Mouse (Mus musculus) gastrocnemius, postnatal 25 days (tissue): ENCODE results near the gene Bicra. TPM values are rescaled to one million over a fixed set of nuclear protein-coding genes. Genes with fewer than 3 reads are reported as not detected.

Source experiments
- DNase-seq: peaks from one replicate; pipeline ENCODE4 v3.0.0; 2022
- total RNA-seq, 2 experiments: library from RNA; stranded (reverse); gene quantifications; 1 replicate in 1 of 2; 2 replicates in 1 of 2; pipeline ENCODE4 v1.2.3; 2021

Bicra gene
- total RNA-seq, 2 experiments from 2014 or later: 5.1 to 6.1 TPM

- peak; percentile 65 for DNase-seq
These were observed 33.1 kb downstream of the Bicra start for GRCm38 (mm10) chr7:16014521-16015175.

GRCm38 (mm10) chr7:16013722-16014275 is 33.9 kb downstream of the Bicra start:
- no peak for DNase-seq

GRCm38 (mm10) chr7:16012576-16013263 is 35.0 kb downstream of the Bicra start:
- no peak for DNase-seq

GRCm38 (mm10) chr7:16011418-16012085 is 36.2 kb downstream of the Bicra start:
- no peak for DNase-seq

- DNase-seq: no peak
These were observed 37.1 kb downstream of the Bicra start for GRCm38 (mm10) chr7:16010649-16011048.

- no peak for DNase-seq
These were observed 38.1 kb downstream of the Bicra start for GRCm38 (mm10) chr7:16009636-16010035.

- DNase-seq: no peak
These were observed 42.7 kb downstream of the Bicra start for GRCm38 (mm10) chr7:16005020-16005419.

GRCm38 (mm10) chr7:16004177-16004856 is 43.4 kb downstream of the Bicra start:
- peak; percentile 47 for DNase-seq

- no peak for DNase-seq
These were observed 44.7 kb downstream of the Bicra start for GRCm38 (mm10) chr7:16003032-16003431.

GRCm38 (mm10) chr7:16002171-16002570 is 45.5 kb downstream of the Bicra start:
- DNase-seq: peak; percentile 91

- DNase-seq: no peak
These were observed 46.0 kb downstream of the Bicra start for GRCm38 (mm10) chr7:16001691-16002090.

- DNase-seq: no peak
These were observed 53.9 kb downstream of the Bicra start for GRCm38 (mm10) chr7:15993789-15994188.

GRCm38 (mm10) chr7:15993152-15993551 is 54.6 kb downstream of the Bicra start:
- no peak for DNase-seq

- no peak for DNase-seq
These were observed 56.0 kb downstream of the Bicra start for GRCm38 (mm10) chr7:15991764-15992163.

- no peak for DNase-seq
These were observed 59.9 kb downstream of the Bicra start for GRCm38 (mm10) chr7:15987661-15988356.

- DNase-seq: no peak
These were observed 64.9 kb downstream of the Bicra start for GRCm38 (mm10) chr7:15982729-15983407.

- no peak for DNase-seq
These were observed 66.2 kb downstream of the Bicra start for GRCm38 (mm10) chr7:15981538-15981937.

- DNase-seq: no peak
These were observed 67.5 kb downstream of the Bicra start for GRCm38 (mm10) chr7:15980246-15980645.

GRCm38 (mm10) chr7:15975904-15976303 is 71.8 kb downstream of the Bicra start:
- no peak for DNase-seq

GRCm38 (mm10) chr7:15975451-15975850 is 72.3 kb downstream of the Bicra start:
- no peak for DNase-seq

GRCm38 (mm10) chr7:15974712-15975111 is 73.0 kb downstream of the Bicra start:
- no peak for DNase-seq
